Mouse (Mus musculus) cerebellum, adult 2 months (tissue): ENCODE data around the gene Enpp1. TPM values are rescaled to one million over a fixed set of nuclear protein-coding genes. Genes with fewer than 3 reads are reported as not detected.
A peak's percentile ranks its signal among the peaks of the same experiment; 100 is the strongest.

ENCODE experiments used
- DNase-seq, 2 experiments: peaks; one replicate each; pipeline ENCODE4 v3.0.0; 2021
- H3K27ac ChIP-seq: fragments of 200-500 bp; 2 replicates; pipeline ENCODE4 v1.5.1; 2012; ENCODE audit warnings: low read length, control low read depth, inconsistent platforms; ENCODE audit not compliant: insufficient read depth
- H3K27me3 ChIP-seq: fragments of 200-500 bp; 2 replicates; pipeline ENCODE4 v1.6.1; 2012; ENCODE audit warnings: inconsistent platforms, mild to moderate bottlenecking, low read length, moderate library complexity; ENCODE audit not compliant: control insufficient read depth, insufficient read depth
- H3K4me1 ChIP-seq: fragments of 200-500 bp; 2 replicates; pipeline ENCODE4 v1.6.1; 2011; ENCODE audit warnings: low read length; ENCODE audit not compliant: control insufficient read depth, insufficient read depth
- H3K4me3 ChIP-seq: fragments of 200-500 bp; replicated peaks from 2 replicates; pipeline ENCODE3; 2011; ENCODE audit warnings: mild to moderate bottlenecking, low read depth, low read length, control low read depth; ENCODE audit not compliant: insufficient read depth
- CTCF ChIP-seq: fragments of 200-500 bp; IDR thresholded peaks from 2 replicates; pipeline ENCODE4 v1.5.1; 2011; ENCODE audit warnings: low read depth, mild to moderate bottlenecking, control low read depth, low read length, moderate library complexity, borderline replicate concordance; ENCODE audit not compliant: insufficient read depth
- POLR2A ChIP-seq: fragments of 200-500 bp; IDR thresholded peaks from 2 replicates; pipeline ENCODE4 v1.6.1; 2011; ENCODE audit warnings: low read length, control low read depth, borderline replicate concordance; ENCODE audit not compliant: insufficient read depth
- WGBS: fragments of 180-500 bp; shearing (Covaris S2); methylation state at CpG from one replicate; pipeline ENCODE4 v1.1.7; 2018; 5-methylcytosine and 5-hydroxymethylcytosine counted together
- polyA plus RNA-seq: library from polyadenylated mRNA; depleted of rRNA; stranded (reverse); fragments of >200 nt; gene quantifications from 2 replicates; pipeline ENCODE4 v1.2.3, GENCODE M21; 2012; rRNA removed

The Enpp1 gene
- polyA plus RNA-seq, result 4.0 TPM in 2 replicates

GRCm38 (mm10) chr10:24711480-24712366 is at the start of gene Enpp1:
TSS of gene Enpp1 (minus strand) at chr10:24712159.
- H3K27ac ChIP-seq, result no peak within 1 kb of the TSS
- DNase-seq, result peak; percentile 39 to 43
- TF ChIP-seq POLR2A (no peak), CTCF (no peak)
- WGBS, result 1% methylated on average over 79 of the region's 79 CpGs
- H3K27me3 ChIP-seq, result no peaks in the 10 kb centered on the region; the same call in 1 of the 2 replicates
- H3K4me3 ChIP-seq, result peak within 1 kb of the TSS; percentile 60
- H3K4me1 ChIP-seq, result no peaks in the 10 kb centered on the region

- whole genome bisulfite sequencing, result 35% methylated on average over 8 of the region's 8 CpGs
Observed at GRCm38 (mm10) chr10:24758326-24758915, 46.5 kb upstream of the Enpp1 start.

GRCm38 (mm10) chr10:24754874-24755540 is 43.0 kb upstream of the Enpp1 start:
- WGBS, result 31% methylated on average over 9 of the region's 9 CpGs
- H3K27ac ChIP-seq, result no peak overlapping the region
- TF ChIP-seq CTCF (no peak), POLR2A (no peak)
- H3K4me3 ChIP-seq, result no peak overlapping the region
- no peaks in the 10 kb centered on the region; the same call in 1 of the 2 replicates for H3K27me3 ChIP-seq
- DNase-seq, result no peak
- H3K4me1 ChIP-seq, result no peaks in the 10 kb centered on the region

More at GRCm38 (mm10) chr10:24758326-24758915, 46.5 kb upstream of the Enpp1 start:
- no peaks in the 10 kb centered on the region for H3K4me1 ChIP-seq
- no peak overlapping the region for H3K4me3 ChIP-seq
- DNase-seq, result no peak
- TF ChIP-seq POLR2A (no peak), CTCF (no peak)
- H3K27me3 ChIP-seq, result no peaks in the 10 kb centered on the region; the same call in 1 of the 2 replicates
- H3K27ac ChIP-seq, result no peak overlapping the region

GRCm38 (mm10) chr10:24754251-24754835 is 42.4 kb upstream of the Enpp1 start:
- Histone ChIP-seq H3K4me1 (no peaks in the 10 kb centered on the region), H3K27ac (no peak overlapping the region), H3K4me3 (no peak overlapping the region), H3K27me3 (no peaks in the 10 kb centered on the region; the same call in 1 of the 2 replicates)
- 57% methylated on average over 11 of the region's 11 CpGs for WGBS
- DNase-seq, result no peak
- no peak for TF ChIP-seq POLR2A
- no peak for TF ChIP-seq CTCF

- no peak overlapping the region for H3K27ac ChIP-seq
- H3K4me3 ChIP-seq, result no peak overlapping the region
- no peak for TF ChIP-seq POLR2A
- no peak for TF ChIP-seq CTCF
- DNase-seq, result no peak
- H3K4me1 ChIP-seq, result no peaks in the 10 kb centered on the region
- H3K27me3 ChIP-seq, result no peaks in the 10 kb centered on the region; the same call in 1 of the 2 replicates
- WGBS, result 73% methylated on average over 16 of the region's 16 CpGs
Observed at GRCm38 (mm10) chr10:24753536-24754250, 41.7 kb upstream of the Enpp1 start.

GRCm38 (mm10) chr10:24742950-24743487 is 31.1 kb upstream of the Enpp1 start:
- Histone ChIP-seq H3K27me3 (no peaks in the 10 kb centered on the region), H3K4me3 (no peak overlapping the region), H3K4me1 (no peaks in the 10 kb centered on the region), H3K27ac (no peak overlapping the region)
- TF ChIP-seq POLR2A, result no peak
- no peak for TF ChIP-seq CTCF
- DNase-seq, result no peak
- 81% methylated on average over 13 of the region's 13 CpGs for WGBS
